ENCODE assay signal across 9 mouse cellular contexts in genomic region chr6:85895061-85895648, GRCm38 (mm10). TPM values are rescaled to one million over a fixed set of nuclear protein-coding genes. Genes with fewer than 3 reads are reported as not detected.
DNase-seq lines count a peak whose midpoint lies in the region; ATAC-seq and TF ChIP-seq lines count a peak whose summit lies in the region.
"Not testable (repeated sequence)": the region's sequence is repeated elsewhere in the genome, so short reads cannot be mapped to it uniquely, and the experiment has no call there.
"Had no signal": no experiment of that assay in that cellular context is flagged by ENCODE, and none has a peak within 500 bp of the region (broad histone marks: within the 10 kb centered on the region; RNA-seq: fewer than 3 reads in every experiment).

No protein-coding gene starts in this region.

- not testable (repeated sequence) for TF ChIP-seq POLR2A in heart, adult 2 months (IDR thresholded peaks at IDR 0.05; ENCODE audit: insufficient read depth, low read depth, low read length)

- H3K36me3 ChIP-seq in E14TG2a.4 (ENCODE audit: insufficient read depth, low read length); heart, adult 2 months (ENCODE audit: control insufficient read depth, insufficient read depth, low read length); lung, postnatal 0 days (ENCODE audit: insufficient read depth, low read length): not testable (repeated sequence)

- intact Hi-C loops in heart, adult 2 months (cut with DNase I), result loop anchor here (5.0 kb wide), 1 partner anchor 63 kb away; the partner anchor contains the start of gene Nat8

- not testable (repeated sequence) for H3K27me3 ChIP-seq in E14TG2a.4 (ENCODE audit: insufficient read depth, low read length); heart, adult 2 months (ENCODE audit: control insufficient read depth, insufficient read depth, low read length); lung, postnatal 0 days (replicated peaks; ENCODE audit: insufficient read depth, low read length)

- H3K9ac ChIP-seq in heart, adult 2 months (ENCODE audit: low read depth, low read length); lung, postnatal 0 days (replicated peaks; ENCODE audit: low read depth): not testable (repeated sequence)

- not testable (repeated sequence) for H3K4me2 ChIP-seq in lung, postnatal 0 days (replicated peaks; ENCODE audit: low read depth, low read length)

- H3K9me3 ChIP-seq in E14TG2a.4 (ENCODE audit: low read length), result peaks cover 46% of the 10 kb centered on the region
- H3K9me3 ChIP-seq in lung, postnatal 0 days (ENCODE audit: low read length), result not testable (repeated sequence)

- TF ChIP-seq EP300 in heart, adult 2 months (IDR thresholded peaks at IDR 0.05; ENCODE audit: insufficient read depth, low read depth, low read length); lung, postnatal 0 days (IDR thresholded peaks at IDR 0.05): not testable (repeated sequence)

- H3K4me1 ChIP-seq in E14TG2a.4 (replicated peaks; ENCODE audit: low read depth, low read length); heart, adult 2 months (ENCODE audit: control insufficient read depth, insufficient read depth, low read length); lung, postnatal 0 days (ENCODE audit: insufficient read depth, low read depth, low read length): not testable (repeated sequence)

- 63% methylated on average over 25 of the region's 25 CpGs for WGBS in heart, adult 2 months
- 68% methylated on average over 25 of the region's 25 CpGs for WGBS in lung, postnatal 0 days

- peak; percentile 38 to 47 for DNase-seq in adrenal gland, postnatal 36 days
- DNase-seq in cerebellum, postnatal 36 days, result peak; percentile 34 to 46
- peak in 1 of 2 experiments; percentile 33 for DNase-seq in heart, adult 2 months
- DNase-seq in kidney, postnatal 10 days, result peak; percentile 47
- not testable (repeated sequence) for DNase-seq in lung, postnatal 0 days (ENCODE audit: low spot score)
- peak; percentile 46 for DNase-seq in retina, embryonic 14.5 days (ENCODE audit: low spot score)

- not testable (repeated sequence) for H3K79me2 ChIP-seq in heart, adult 2 months (replicated peaks; ENCODE audit: control insufficient read depth, insufficient read depth, low read length)

- H3K27ac ChIP-seq in heart, adult 2 months; lung, postnatal 0 days (ENCODE audit: low read length): not testable (repeated sequence)

- H3K4me3 ChIP-seq in E14TG2a.4 (replicated peaks; ENCODE audit: low read length), result 0 out of 2 replicates have a peak overlapping the region, but pooled peaks have one; percentile 20
- H3K4me3 ChIP-seq in heart, adult 2 months; lung, postnatal 0 days (ENCODE audit: low read depth, low read length): not testable (repeated sequence)

- not testable (repeated sequence) for ATAC-seq in lung, postnatal 0 days

- not testable (repeated sequence) for TF ChIP-seq CTCF in E14TG2a.4 (conservative IDR thresholded peaks at IDR 0.05; ENCODE audit: low read length)
- TF ChIP-seq CTCF in heart, adult 2 months (IDR thresholded peaks at IDR 0.05), result peak; percentile 73
- peak; percentile 66 for TF ChIP-seq CTCF in lung, postnatal 0 days (IDR thresholded peaks at IDR 0.05)

RNA-seq across cellular contexts. Expression of gene Nat8f4, which starts 9.5 kb away (rescaled TPM):
- total RNA-seq in adrenal gland, postnatal 36 days (2021), result 10 to 100 TPM in 1 of 2 experiments, 1 to 10 TPM in 1; 8.0 to 13.5 TPM
- total RNA-seq in heart, adult 2 months (2021), result under 1 TPM; 0.73 to 0.76 TPM
- polyA plus RNA-seq in heart, adult 2 months (2012; rRNA removed), result 0.66 and 1.5 TPM in 2 replicates
- 2.6 and 2.7 TPM in 2 replicates for polyA plus RNA-seq in lung, postnatal 0 days (2015; fragmentation: Nextera tagmentation; extraction: Ambion mirVana)

RNA-seq across cellular contexts. Expression of gene Tprkb, which starts 16.5 kb away (rescaled TPM):
- 10 to 100 TPM; 40.7 to 56.0 TPM for total RNA-seq in adrenal gland, postnatal 36 days (2021)
- total RNA-seq in heart, adult 2 months (2021), result 10 to 100 TPM; 11.0 to 14.1 TPM
- polyA plus RNA-seq in heart, adult 2 months (2012; rRNA removed), result 12.2 and 15.5 TPM in 2 replicates
- 23.8 and 26.2 TPM in 2 replicates for polyA plus RNA-seq in lung, postnatal 0 days (2015; fragmentation: Nextera tagmentation; extraction: Ambion mirVana)

RNA-seq across cellular contexts. Expression of gene Nat8f1, which starts 20.3 kb away (rescaled TPM):
- total RNA-seq in adrenal gland, postnatal 36 days (2021), result 10 to 100 TPM; 35.9 to 55.9 TPM
- total RNA-seq in heart, adult 2 months (2021), result 1 to 10 TPM; 2.0 to 2.1 TPM
- polyA plus RNA-seq in heart, adult 2 months (2012; rRNA removed), result 5.1 and 6.1 TPM in 2 replicates
- polyA plus RNA-seq in lung, postnatal 0 days (2015; fragmentation: Nextera tagmentation; extraction: Ambion mirVana), result 8.0 and 11.2 TPM in 2 replicates

RNA-seq across cellular contexts. Expression of gene Nat8f2, which starts 26.2 kb away (rescaled TPM):
- total RNA-seq in adrenal gland, postnatal 36 days (2021), result 1 to 10 TPM; 1.9 to 2.3 TPM
- under 1 TPM in 1 of 2 experiments, not detected in 1; 0.13 TPM for total RNA-seq in heart, adult 2 months (2021)
- polyA plus RNA-seq in heart, adult 2 months (2012; rRNA removed), result 0.15 TPM in 1 of 2 replicates, not detected in the other
- polyA plus RNA-seq in lung, postnatal 0 days (2015; fragmentation: Nextera tagmentation; extraction: Ambion mirVana), result not detected in 2 replicates
- polyA plus RNA-seq: embryonic facial prominence, embryonic 12.5 days; forebrain, embryonic 16.5 days had no signal

Comparison
In these comparisons a context has a peak if more than half of its experiments do, and no peak if none do; other contexts are left out.
1. RNA of gene Nat8f4, which starts 9.5 kb away (total RNA-seq): 8.0 to 13.5 TPM in adrenal gland, postnatal 36 days; 0.73 to 0.76 TPM in heart, adult 2 months; every median in the first group is over 4 times any median in the second.
2. RNA of gene Nat8f1, which starts 20.3 kb away (total RNA-seq): 35.9 to 55.9 TPM in adrenal gland, postnatal 36 days; 2.0 to 2.1 TPM in heart, adult 2 months; every median in the first group is over 10 times any median in the second.